Mouse (Mus musculus) urinary bladder, postnatal 4 days (tissue): Measurements from ENCODE around the gene Elmo1.
"Not testable (repeated sequence)": the region's sequence is repeated elsewhere in the genome, so short reads cannot be mapped to it uniquely, and the experiment has no call there.

Experiments
- DNase-seq, 2 experiments: peaks; one replicate each; pipeline ENCODE4 v3.0.0; 2021 to 2022; ENCODE audit warnings: low spot score in 2 of 2

Elmo1 gene

DNA sequence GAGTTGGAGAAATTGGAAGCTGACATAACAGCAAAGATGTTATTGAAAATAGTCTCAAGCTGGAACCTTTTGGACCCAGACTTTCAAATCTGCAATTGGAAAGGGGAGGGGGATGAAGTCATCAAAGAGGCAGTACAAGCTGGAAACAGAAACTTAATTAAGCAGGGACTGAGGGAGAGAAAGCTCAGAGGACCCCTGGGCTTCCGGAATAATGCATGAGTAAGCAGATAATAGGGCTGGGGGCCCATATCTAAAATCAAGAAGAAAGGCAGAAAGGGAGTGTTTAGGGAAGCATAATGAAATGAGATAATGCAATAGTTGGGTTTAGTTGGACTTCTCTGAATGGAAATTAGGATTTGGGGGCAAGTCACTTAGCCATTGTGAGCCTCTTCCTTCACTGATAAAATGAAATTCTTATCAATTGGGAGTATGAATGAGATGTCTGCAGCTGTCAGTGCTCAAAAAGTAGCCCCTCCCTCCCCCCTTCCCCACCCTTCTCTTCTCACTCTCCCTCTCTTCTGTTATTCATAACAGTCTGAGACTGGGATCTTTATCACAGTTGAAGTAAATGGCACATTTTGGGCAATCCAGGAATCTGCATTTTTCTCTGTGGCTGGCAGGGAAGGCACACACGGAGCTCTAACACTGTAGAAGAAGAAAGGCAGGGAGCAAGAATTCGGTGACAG, 518.8 kb downstream of the Elmo1 start:
- no peak for DNase-seq

DNA sequence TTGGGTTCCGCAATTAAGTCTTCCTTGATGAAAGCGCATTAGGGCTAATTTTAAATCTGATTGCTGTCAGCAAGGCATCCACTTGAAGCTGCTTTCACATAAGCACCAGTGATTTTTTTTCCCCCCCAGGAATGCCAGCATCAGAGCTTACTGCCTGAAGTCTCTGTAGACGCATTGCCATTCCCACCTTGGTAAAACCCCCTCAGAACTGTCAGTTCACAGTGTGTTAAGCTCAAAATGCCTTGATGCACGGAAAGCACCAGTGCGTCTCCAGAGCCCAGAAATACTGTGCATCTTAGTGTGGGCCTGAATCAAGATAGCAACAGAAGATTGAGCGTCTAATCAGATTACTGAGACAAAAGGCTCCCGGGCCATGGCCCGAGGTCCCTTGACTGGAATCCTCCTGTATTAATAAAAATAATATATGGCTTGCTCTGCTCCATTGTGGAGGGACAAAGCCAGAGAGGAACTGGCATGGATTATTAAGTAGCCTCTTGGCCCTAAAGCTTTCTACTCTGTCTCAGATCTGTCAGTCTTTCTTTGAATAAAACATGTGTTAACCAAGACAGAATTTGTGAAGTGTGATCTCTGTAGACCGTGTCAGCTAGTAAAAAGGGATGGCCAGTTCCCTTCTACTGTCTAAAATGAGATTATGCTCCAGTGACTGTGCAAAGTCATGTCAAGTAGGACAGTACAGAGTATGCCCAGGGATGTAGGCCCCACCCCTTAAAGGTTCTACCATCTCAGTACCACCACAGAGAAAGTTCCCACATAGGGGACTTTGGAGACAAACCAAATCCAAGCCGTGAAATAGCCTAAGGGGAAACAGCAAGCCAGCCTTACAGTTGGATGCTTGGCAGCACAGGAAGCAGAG, 525.4 kb downstream of the Elmo1 start:
- no peak for DNase-seq

DNA sequence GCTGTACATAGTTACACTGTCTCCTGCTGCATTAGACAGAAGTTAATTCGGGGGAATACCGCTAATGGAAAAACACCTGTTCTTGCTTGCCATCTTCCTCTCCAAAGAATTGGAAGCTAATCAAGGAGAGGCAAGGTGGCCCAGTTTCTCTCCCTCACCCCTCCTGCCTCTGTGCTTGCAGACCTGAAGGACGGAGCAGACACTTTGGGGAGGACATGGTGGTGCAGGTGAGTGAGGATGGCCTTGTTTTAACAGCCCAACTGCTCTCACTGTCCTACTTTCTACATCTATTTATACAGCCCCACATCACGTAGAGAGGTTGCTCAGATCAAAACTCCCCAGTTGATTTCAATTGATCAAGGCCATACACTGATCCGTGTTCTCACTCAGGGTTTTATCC, 529.5 kb downstream of the Elmo1 start:
- no peak for DNase-seq

DNA sequence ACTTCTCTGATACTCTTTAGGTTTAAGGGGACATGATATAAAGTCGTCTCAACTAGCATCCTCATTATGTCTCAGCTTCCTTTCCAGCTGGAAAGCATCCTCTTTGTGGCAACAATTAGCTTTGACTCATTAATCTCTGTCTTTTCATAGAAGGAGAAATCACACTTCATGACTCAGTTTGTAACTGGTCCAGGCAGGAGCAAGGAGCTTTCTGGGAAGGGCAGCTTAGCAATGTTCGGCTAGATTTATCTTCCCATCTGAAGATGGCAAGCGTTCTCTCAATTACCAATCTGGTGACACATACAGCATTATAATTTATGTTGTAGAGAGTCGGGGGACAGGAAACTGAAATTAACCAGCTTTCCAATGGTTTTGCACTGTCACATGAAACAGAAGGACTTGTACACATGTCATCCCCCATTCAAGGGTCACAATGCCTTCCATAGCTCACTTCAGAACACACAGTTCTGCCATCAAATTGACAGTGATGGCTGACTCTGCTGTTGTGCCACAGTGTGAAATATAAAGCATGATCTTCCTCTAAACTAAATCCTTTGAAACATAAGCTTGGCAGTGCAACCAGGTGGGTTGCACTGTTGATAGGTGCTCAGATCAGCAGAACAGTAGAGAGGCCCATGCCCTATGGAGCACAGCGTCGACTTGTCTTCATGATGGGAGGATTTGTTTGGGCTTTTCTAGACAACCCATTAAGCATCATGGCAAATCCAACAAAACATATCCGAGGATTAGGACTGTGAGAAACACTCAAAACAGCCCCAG, 532.9 kb downstream of the Elmo1 start:
- DNase-seq, result no peak

DNA sequence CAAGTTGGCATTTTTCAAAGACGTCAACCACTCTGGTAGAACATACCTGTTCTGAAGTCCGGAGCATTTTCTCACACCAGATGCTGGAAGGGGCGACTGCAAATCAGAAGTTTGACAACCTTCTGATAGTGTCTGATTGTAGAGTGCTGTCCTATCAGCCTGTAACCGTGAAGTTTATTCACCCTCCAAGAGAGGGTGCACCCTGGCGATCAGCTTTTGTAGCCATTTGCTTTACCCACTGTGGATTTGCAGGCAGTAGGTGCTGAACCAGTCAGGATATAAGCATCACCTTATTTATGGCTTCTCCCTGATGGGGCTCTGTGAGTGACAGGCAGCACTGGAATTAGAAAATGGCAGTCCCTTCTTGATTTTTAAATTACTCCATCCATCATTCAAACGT, 537.4 kb downstream of the Elmo1 start:
- DNase-seq, result no peak

DNA sequence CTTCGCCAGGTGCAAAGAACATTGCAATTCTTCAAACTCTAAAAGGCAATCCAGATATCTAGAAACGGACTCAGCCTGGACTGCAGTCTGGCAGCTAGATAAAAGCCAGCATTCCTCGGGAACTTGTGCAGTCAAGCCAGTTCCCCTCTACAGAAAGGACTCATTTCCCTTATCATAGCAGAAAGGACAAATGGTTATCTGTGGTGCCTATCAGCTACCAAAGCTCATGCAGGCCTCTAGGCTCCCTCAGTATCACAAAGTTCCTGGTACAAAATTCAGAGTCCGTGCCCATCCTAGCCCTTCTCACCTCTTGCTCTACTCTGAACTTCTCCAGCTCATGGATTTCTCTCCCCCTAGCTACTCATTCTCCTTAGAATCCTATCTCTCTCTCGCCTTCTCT, 542.1 kb downstream of the Elmo1 start:
- DNase-seq, result no peak

DNA sequence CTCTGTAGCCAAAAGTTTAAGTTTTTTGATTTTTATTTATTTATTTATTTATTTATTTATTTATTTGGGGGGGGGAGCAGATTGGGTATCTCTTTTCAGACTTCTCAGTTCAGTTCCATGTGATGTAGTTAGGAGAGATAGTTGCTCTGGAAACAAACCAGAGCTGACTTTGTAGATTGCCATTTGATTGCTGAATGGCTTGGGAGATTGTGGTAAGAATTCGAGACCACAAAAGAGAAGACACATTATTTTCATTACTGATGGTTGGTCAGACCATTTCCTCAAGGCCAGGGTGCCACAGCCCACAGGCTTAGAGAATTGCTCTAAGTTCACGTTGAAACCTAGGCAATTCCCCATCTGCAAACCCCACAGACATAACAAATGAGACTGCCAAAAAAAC, 544.3 kb downstream of the Elmo1 start:
- not testable (repeated sequence) for DNase-seq

DNA sequence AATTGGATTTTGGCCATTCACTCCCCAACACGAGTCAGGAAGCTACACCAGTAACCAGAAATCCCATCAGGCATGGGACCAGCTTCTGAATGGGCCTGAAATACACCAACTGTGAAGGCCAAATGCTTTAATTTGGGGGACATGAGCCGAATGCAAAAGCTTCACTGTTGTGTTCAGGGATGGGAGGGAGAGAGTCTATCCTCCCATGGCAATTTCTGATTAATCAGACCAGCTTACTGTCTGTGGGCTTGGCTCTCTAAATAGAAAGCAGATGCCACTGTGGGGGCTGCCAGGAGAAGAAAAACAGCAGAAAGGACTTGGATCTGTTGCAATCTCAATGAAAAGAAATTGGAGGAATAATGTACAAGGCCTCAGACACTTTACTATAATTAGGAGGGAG, 545.2 kb downstream of the Elmo1 start:
- no peak for DNase-seq
